Mouse (Mus musculus): ENCODE measurements at regions not wholly inside any gene's neighbourhood (a gene's known extent, or its start where the extent isn't known, plus 50 kb on each side); places are given as distances from the start of the nearest gene placed in this dataset.

GRCm38 (mm10) chr2:21030650-21031049 is 62.0 kb upstream of the Arhgap21 start:
- no peak for TF ChIP-seq ZNF384 (IDR thresholded peaks at IDR 0.05; ENCODE audit: low read depth, low read length)
- no peak for TF ChIP-seq HCFC1 (IDR thresholded peaks at IDR 0.05; ENCODE audit: borderline replicate concordance, insufficient read depth, low read length)

Measured in ES-E14 (cell line).